Mouse (Mus musculus): ENCODE data around the gene Hes7.

GRCm38 (mm10) chr11:69119446-69120155 lies 603 bp upstream of the Hes7 start:
- TF ChIP-seq CTCF (IDR thresholded peaks at IDR 0.05; ENCODE audit: borderline replicate concordance, insufficient read depth, low read length), result no peak
- no peak for TF ChIP-seq POLR2A (IDR thresholded peaks at IDR 0.05; ENCODE audit: low read depth, low read length)

All from embryonic fibroblast, embryonic 13.5 days (primary cell).